Mouse (Mus musculus): Measurements from ENCODE around the gene Cpt1a. TPM values are rescaled to one million over a fixed set of nuclear protein-coding genes. Genes with fewer than 3 reads are reported as not detected.

Gene Cpt1a
- polyA plus RNA-seq, 1 experiment, result 45.9 TPM

DNA sequence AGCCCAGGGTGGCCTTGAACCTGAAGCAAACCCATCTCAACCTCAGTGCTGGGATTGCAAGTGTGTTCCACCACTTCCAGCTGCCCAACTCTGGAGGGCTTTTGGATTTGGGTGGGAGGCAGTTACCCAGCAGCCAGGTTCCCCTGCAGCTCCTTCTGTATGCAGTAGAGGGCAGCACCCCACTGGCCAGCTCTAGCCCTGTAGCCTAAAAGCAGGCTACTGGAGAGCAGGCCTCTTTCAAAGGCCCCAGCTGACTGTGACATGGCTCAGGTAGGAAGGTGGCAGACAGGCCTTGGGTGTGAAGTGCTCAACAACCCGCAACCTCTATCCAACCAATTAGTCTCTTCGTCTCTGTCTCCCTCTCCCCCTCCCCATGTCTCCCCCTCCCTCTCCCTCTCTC is 30.1 kb upstream of the Cpt1a start:
- WGBS, result 93% methylated on average over 2 of the region's 2 CpGs
- H3K27ac ChIP-seq (ENCODE audit: insufficient read depth, low read length), result no peak overlapping the region
- TF ChIP-seq CTCF (IDR thresholded peaks at IDR 0.05; ENCODE audit: extremely low read depth, insufficient read depth, insufficient read length, insufficient replicate concordance), result peak; percentile 80; the same call in 1 of the 2 replicates
- TF ChIP-seq POLR2A (IDR thresholded peaks at IDR 0.05; ENCODE audit: low read depth, low read length), result no peak
- H3K36me3 ChIP-seq (ENCODE audit: control insufficient read depth, insufficient read depth, low read length), result peaks cover 16% of the 10 kb centered on the region; the same call in 1 of the 2 replicates
- H3K4me3 ChIP-seq (ENCODE audit: extremely low read depth, insufficient read depth, insufficient read length), result no peak overlapping the region
- peak in 1 of 2 experiments; percentile 61 for DNase-seq (ENCODE audit: low read depth in 1 of 2, low spot score in 2 of 2)
- no peaks in the 10 kb centered on the region for H3K4me1 ChIP-seq (ENCODE audit: control insufficient read depth, insufficient read depth, insufficient read length)
- no peaks in the 10 kb centered on the region for H3K27me3 ChIP-seq (ENCODE audit: control insufficient read depth, insufficient read depth, low read length)

GRCm38 (mm10) chr19:3292993-3293392 is 29.1 kb upstream of the Cpt1a start:
- no peak for DNase-seq (ENCODE audit: low read depth in 1 of 2, low spot score in 2 of 2)

GRCm38 (mm10) chr19:3295245-3295644 is 26.9 kb upstream of the Cpt1a start:
- no peaks in the 10 kb centered on the region for H3K4me1 ChIP-seq (ENCODE audit: control insufficient read depth, insufficient read depth, insufficient read length)
- H3K36me3 ChIP-seq (ENCODE audit: control insufficient read depth, insufficient read depth, low read length), result peaks cover 4% of the 10 kb centered on the region; the same call in 1 of the 2 replicates
- 90% methylated on average over 6 of the region's 6 CpGs for WGBS
- TF ChIP-seq CTCF (IDR thresholded peaks at IDR 0.05; ENCODE audit: extremely low read depth, insufficient read depth, insufficient read length, insufficient replicate concordance) (no peak), POLR2A (IDR thresholded peaks at IDR 0.05; ENCODE audit: low read depth, low read length) (no peak)
- no peak for DNase-seq (ENCODE audit: low read depth in 1 of 2, low spot score in 2 of 2)
- H3K27ac ChIP-seq (ENCODE audit: insufficient read depth, low read length), result no peak overlapping the region
- H3K27me3 ChIP-seq (ENCODE audit: control insufficient read depth, insufficient read depth, low read length), result no peaks in the 10 kb centered on the region
- no peak overlapping the region for H3K4me3 ChIP-seq (ENCODE audit: extremely low read depth, insufficient read depth, insufficient read length)

More at GRCm38 (mm10) chr19:3292993-3293392, 29.1 kb upstream of the Cpt1a start:
- Histone ChIP-seq H3K4me3 (ENCODE audit: extremely low read depth, insufficient read depth, insufficient read length) (no peak overlapping the region), H3K4me1 (ENCODE audit: control insufficient read depth, insufficient read depth, insufficient read length) (no peaks in the 10 kb centered on the region), H3K27ac (ENCODE audit: insufficient read depth, low read length) (no peak overlapping the region), H3K27me3 (ENCODE audit: control insufficient read depth, insufficient read depth, low read length) (no peaks in the 10 kb centered on the region), H3K36me3 (ENCODE audit: control insufficient read depth, insufficient read depth, low read length) (peaks cover 16% of the 10 kb centered on the region; the same call in 1 of the 2 replicates)
- TF ChIP-seq CTCF (IDR thresholded peaks at IDR 0.05; ENCODE audit: extremely low read depth, insufficient read depth, insufficient read length, insufficient replicate concordance) (no peak), POLR2A (IDR thresholded peaks at IDR 0.05; ENCODE audit: low read depth, low read length) (no peak)
- WGBS, result 81% methylated on average over 1 of the region's 1 CpGs

- no peaks in the 10 kb centered on the region for H3K4me1 ChIP-seq (ENCODE audit: control insufficient read depth, insufficient read depth, insufficient read length)
- H3K36me3 ChIP-seq (ENCODE audit: control insufficient read depth, insufficient read depth, low read length), result no peaks in the 10 kb centered on the region
- no peak overlapping the region for H3K4me3 ChIP-seq (ENCODE audit: extremely low read depth, insufficient read depth, insufficient read length)
- no peak overlapping the region for H3K27ac ChIP-seq (ENCODE audit: insufficient read depth, low read length)
- no peak for DNase-seq (ENCODE audit: low read depth in 1 of 2, low spot score in 2 of 2)
- H3K27me3 ChIP-seq (ENCODE audit: control insufficient read depth, insufficient read depth, low read length), result no peaks in the 10 kb centered on the region
- TF ChIP-seq POLR2A (IDR thresholded peaks at IDR 0.05; ENCODE audit: low read depth, low read length) (no peak), CTCF (IDR thresholded peaks at IDR 0.05; ENCODE audit: extremely low read depth, insufficient read depth, insufficient read length, insufficient replicate concordance) (no peak)
Measured at GRCm38 (mm10) chr19:3297034-3297433, 25.1 kb upstream of the Cpt1a start.

GRCm38 (mm10) chr19:3297775-3298174 is 24.4 kb upstream of the Cpt1a start:
- H3K36me3 ChIP-seq (ENCODE audit: control insufficient read depth, insufficient read depth, low read length), result no peaks in the 10 kb centered on the region
- no peak overlapping the region for H3K27ac ChIP-seq (ENCODE audit: insufficient read depth, low read length)
- WGBS, result 87% methylated on average over 7 of the region's 7 CpGs
- no peaks in the 10 kb centered on the region for H3K27me3 ChIP-seq (ENCODE audit: control insufficient read depth, insufficient read depth, low read length)
- TF ChIP-seq CTCF (IDR thresholded peaks at IDR 0.05; ENCODE audit: extremely low read depth, insufficient read depth, insufficient read length, insufficient replicate concordance) (no peak), POLR2A (IDR thresholded peaks at IDR 0.05; ENCODE audit: low read depth, low read length) (no peak)
- DNase-seq (ENCODE audit: low read depth in 1 of 2, low spot score in 2 of 2), result no peak
- no peaks in the 10 kb centered on the region for H3K4me1 ChIP-seq (ENCODE audit: control insufficient read depth, insufficient read depth, insufficient read length)
- H3K4me3 ChIP-seq (ENCODE audit: extremely low read depth, insufficient read depth, insufficient read length), result no peak overlapping the region

DNA sequence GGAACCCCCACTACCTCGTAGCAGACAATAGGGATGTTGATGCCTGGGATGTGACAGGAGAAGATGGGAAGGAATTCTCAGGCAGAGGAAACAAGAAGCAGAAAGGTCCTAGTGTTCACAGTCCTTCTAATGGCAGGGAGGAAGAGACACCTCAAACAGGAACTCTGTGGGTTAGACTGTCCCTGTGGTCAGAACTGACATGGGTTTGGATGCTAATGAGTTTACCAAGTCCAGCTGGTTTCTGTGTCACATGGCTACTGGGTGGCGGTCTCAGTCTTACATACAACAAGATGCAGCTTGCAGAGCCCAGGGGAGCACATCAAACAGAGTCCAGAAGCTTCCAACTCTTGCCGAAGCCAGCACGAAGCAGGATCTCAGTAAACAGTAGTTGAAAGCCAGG is 18.1 kb upstream of the Cpt1a start:
- H3K4me1 ChIP-seq (ENCODE audit: control insufficient read depth, insufficient read depth, insufficient read length), result no peaks in the 10 kb centered on the region
- no peak overlapping the region for H3K27ac ChIP-seq (ENCODE audit: insufficient read depth, low read length)
- WGBS, result 56% methylated on average over 4 of the region's 4 CpGs
- H3K4me3 ChIP-seq (ENCODE audit: extremely low read depth, insufficient read depth, insufficient read length), result no peak overlapping the region
- H3K27me3 ChIP-seq (ENCODE audit: control insufficient read depth, insufficient read depth, low read length), result no peaks in the 10 kb centered on the region
- H3K36me3 ChIP-seq (ENCODE audit: control insufficient read depth, insufficient read depth, low read length), result no peaks in the 10 kb centered on the region
- DNase-seq (ENCODE audit: low read depth in 1 of 2, low spot score in 2 of 2), result no peak
- TF ChIP-seq CTCF (IDR thresholded peaks at IDR 0.05; ENCODE audit: extremely low read depth, insufficient read depth, insufficient read length, insufficient replicate concordance), result no peak
- TF ChIP-seq POLR2A (IDR thresholded peaks at IDR 0.05; ENCODE audit: low read depth, low read length), result no peak

GRCm38 (mm10) chr19:3307175-3307949 is 14.8 kb upstream of the Cpt1a start:
- no peaks in the 10 kb centered on the region for H3K27me3 ChIP-seq (ENCODE audit: control insufficient read depth, insufficient read depth, low read length)
- 86% methylated on average over 16 of the region's 16 CpGs for WGBS
- H3K4me3 ChIP-seq (ENCODE audit: extremely low read depth, insufficient read depth, insufficient read length), result no peak overlapping the region
- DNase-seq (ENCODE audit: low read depth in 1 of 2, low spot score in 2 of 2), result no peak
- TF ChIP-seq POLR2A (IDR thresholded peaks at IDR 0.05; ENCODE audit: low read depth, low read length) (no peak), CTCF (IDR thresholded peaks at IDR 0.05; ENCODE audit: extremely low read depth, insufficient read depth, insufficient read length, insufficient replicate concordance) (no peak)
- H3K36me3 ChIP-seq (ENCODE audit: control insufficient read depth, insufficient read depth, low read length), result no peaks in the 10 kb centered on the region
- no peak overlapping the region for H3K27ac ChIP-seq (ENCODE audit: insufficient read depth, low read length)
- H3K4me1 ChIP-seq (ENCODE audit: control insufficient read depth, insufficient read depth, insufficient read length), result 0 out of 2 replicates have a peak, but pooled peaks cover 3% of the 10 kb centered on the region

Data from spleen, adult 2 months (tissue).